Mouse (Mus musculus) lung, adult 2 months (tissue): Measurements from ENCODE around the gene Mepce. TPM values are rescaled to one million over a fixed set of nuclear protein-coding genes. Genes with fewer than 3 reads are reported as not detected.

Experiments
- DNase-seq: peaks from one replicate; pipeline ENCODE4 v3.0.0; 2022
- H3K4me1 ChIP-seq: fragments of 200-500 bp; 2 replicates; pipeline ENCODE4 v1.6.1; 2011; ENCODE audit warnings: low read length; ENCODE audit not compliant: control insufficient read depth, insufficient read depth
- H3K4me3 ChIP-seq: fragments of 200-500 bp; replicated peaks from 2 replicates; pipeline ENCODE3; 2011; ENCODE audit warnings: low read depth, mild to moderate bottlenecking, control low read depth, low read length; ENCODE audit errors: extremely low read depth
- CTCF ChIP-seq: fragments of 200-500 bp; IDR thresholded peaks from 2 replicates; pipeline ENCODE4 v1.5.1; 2011; ENCODE audit warnings: mild to moderate bottlenecking, low read length, control low read depth; ENCODE audit not compliant: insufficient read depth
- POLR2A ChIP-seq: fragments of 200-500 bp; IDR thresholded peaks from 2 replicates; pipeline ENCODE4 v1.6.1; 2011; ENCODE audit warnings: low read depth, mild to moderate bottlenecking, control low read depth, low read length, borderline replicate concordance; ENCODE audit errors: extremely low read depth
- WGBS: fragments of 180-500 bp; shearing (Covaris S2); methylation state at CpG from one replicate; pipeline ENCODE4 v1.1.7; 2018; 5-methylcytosine and 5-hydroxymethylcytosine counted together
- polyA plus RNA-seq: library from polyadenylated mRNA; depleted of rRNA; stranded (reverse); fragments of >200 nt; gene quantifications from 2 replicates; pipeline ENCODE4 v1.2.3, GENCODE M21; 2012

Mepce gene
- polyA plus RNA-seq, 1 experiment, result 44.2 TPM

DNA sequence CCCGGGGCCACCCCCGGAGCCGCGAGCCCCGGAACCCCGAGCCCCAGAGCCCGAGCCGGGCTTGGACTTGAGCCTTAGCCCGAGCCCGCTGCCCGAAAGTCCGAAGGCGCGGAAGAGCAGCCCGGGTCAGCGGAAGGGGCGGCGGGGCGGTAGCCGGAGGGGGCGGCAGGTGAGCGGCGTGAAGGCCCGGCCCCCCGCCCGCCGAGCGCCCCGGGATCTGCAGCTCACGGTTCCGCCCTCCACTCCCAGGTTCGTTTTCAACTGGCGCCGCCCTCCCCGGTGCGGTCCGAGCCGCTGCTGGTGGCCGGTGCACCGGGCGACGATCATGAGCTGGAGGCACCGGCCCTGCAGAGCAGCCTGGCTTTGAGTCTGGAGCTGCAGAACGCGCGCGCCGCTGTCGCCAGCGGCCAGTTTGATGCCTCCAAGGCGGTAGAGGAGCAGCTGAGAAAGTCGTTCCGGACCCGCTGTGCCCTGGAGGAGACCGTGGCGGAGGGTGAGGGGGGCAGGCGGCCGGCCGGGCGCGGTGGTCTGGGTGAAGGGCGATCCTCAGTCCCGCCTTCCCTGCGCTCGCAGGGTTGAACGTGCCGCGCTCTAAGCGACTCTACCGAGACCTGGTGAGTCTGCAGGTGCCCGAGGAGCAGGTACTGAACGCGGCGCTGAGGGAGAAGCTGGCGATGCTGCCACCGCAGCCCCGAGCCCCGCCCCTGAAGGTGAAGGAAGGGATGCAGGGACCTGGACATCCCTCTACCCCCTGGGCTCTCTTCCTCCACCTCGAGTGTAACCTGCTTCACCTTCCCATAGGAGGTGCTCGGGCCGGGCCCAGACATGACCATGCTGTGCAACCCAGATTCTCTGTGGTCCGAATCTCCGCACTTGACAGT, 8.2 kb downstream of the Mepce start:
- WGBS, result under 1% methylated on average over 79 of the region's 83 CpGs
- 0 out of 2 replicates have a peak, but pooled peaks have one; percentile 12 for TF ChIP-seq POLR2A
- no peak for TF ChIP-seq CTCF
- no peak for DNase-seq
- peaks cover 10% of the 10 kb centered on the region for H3K4me1 ChIP-seq
- H3K4me3 ChIP-seq, result peak overlapping the region; percentile 75

DNA sequence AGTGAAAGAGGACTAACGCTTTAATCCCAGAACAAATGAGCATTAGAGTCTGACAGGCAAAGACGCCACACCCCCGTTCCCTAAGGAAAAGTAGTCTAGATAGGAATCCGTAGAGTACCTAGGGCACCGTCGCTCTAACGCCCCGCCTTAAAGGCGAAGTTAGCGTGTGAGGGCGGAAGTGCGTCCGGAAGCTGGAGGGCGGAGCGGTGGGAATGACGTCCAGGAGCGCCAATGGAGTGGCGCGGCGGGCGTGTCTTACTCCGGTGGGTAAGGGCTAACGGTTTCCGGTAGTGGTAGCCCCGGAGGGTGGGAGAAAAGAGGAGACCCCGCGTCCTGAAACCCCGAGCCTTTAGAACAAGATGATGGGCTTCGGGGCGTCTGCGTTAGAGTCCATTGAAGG, 8.8 kb downstream of the Mepce start, which contains the start of gene Ppp1r35:
Gene Ppp1r35, plus strand, starts transcription at position 215 of the 400 bp plus-strand sequence.
- under 1% methylated on average over 31 of the region's 31 CpGs for WGBS
- Histone ChIP-seq H3K4me3 (peak within 1 kb of the TSS; percentile 75), H3K4me1 (peaks cover 3% of the 10 kb centered on the region; the same call in 1 of the 2 replicates)
- DNase-seq, result peak; percentile 96
- TF ChIP-seq CTCF (no peak), POLR2A (peak; percentile 66; the same call in 1 of the 2 replicates)

DNA sequence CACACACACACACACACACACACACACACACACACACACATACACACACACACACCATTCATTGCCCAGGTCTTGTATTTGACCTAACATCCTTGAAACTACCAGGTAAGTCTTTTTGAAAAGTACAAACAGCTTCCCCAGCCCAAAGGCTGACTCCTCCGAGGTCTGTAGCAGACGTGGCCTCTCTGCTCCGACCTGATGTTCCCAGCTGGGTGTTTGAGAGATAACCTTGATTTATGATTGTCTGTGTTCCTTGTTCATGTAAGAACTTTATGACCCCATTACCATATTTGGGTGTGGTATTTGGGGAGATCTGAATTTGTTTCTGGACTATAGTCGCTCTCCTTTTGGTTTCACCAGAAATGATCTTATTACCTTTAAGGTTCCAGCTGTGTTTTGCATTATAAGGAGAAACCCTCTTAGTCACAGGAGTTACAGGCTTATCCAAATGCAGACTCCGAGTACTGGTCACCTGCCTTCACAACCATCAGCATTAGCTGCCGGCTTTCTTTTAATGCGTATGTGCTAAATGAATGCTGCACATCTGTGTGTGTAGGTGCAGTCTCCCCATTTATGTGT, 10.1 kb downstream of the Mepce start:
- TF ChIP-seq POLR2A, result no peak
- TF ChIP-seq CTCF, result no peak
- H3K4me1 ChIP-seq, result no peaks in the 10 kb centered on the region
- 76% methylated on average over 7 of the region's 7 CpGs for WGBS
- H3K4me3 ChIP-seq, result no peak overlapping the region
- DNase-seq, result no peak

DNA sequence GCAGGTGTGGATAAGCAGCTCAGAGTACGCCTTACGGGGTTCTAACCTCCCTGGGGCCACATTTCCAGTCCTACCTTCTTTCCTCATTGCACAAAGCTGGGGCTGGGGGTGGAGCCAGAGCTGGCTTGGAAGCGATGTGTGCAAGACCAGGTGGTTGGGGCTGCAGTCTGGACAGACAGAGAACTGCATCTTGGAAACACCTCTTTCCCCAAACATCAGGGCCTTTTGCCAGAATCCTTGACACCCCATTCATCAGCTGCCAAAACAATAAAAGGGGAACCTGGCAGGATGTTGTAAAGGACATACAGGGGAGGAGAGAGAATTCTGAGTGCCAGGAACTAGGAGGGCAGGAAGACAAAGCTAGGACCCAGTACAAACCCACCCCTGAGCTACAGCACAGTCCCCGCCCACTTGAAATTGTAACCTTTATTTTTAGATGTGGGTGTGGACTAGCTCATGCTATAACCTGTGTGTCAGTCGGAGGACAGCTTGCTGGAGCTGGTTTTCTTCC, 11.0 kb downstream of the Mepce start:
- Histone ChIP-seq H3K4me1 (no peaks in the 10 kb centered on the region), H3K4me3 (no peak overlapping the region)
- no peak for DNase-seq
- 13% methylated on average over 5 of the region's 5 CpGs for WGBS
- no peak for TF ChIP-seq CTCF
- no peak for TF ChIP-seq POLR2A

DNA sequence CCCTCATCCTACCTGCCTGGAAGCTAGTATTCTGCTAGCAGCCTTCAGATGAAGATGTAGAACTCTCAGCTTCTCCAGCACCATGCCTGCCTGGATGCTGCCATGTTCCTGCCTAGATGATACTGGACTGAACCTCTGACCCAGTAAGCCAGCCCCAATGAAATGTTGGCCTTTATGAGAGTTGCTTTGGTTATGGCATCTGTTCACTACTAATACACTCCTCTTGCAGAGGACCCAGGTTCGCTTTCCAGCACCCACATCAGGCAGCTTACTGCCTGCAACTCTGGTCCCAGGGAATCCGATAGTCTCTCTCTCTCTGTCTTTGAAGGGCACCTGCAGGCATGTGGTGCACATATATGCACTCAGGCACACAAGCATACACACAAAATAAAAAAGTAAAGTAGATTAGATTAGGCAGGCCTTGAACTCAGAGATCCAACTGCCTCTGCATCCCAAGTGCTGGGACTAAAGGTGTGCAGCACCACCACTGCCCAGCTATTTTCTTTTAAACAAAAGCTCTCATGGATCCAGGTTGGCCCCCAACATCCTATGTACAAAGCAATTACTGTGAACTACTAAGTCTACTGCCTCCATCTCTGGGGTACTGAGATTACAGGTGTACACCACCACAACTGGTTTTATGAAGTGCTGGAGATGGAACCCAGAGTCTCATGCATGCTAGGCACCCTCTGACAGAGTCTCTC, 11.7 kb downstream of the Mepce start:
- H3K4me1 ChIP-seq, result no peaks in the 10 kb centered on the region
- no peak for DNase-seq
- TF ChIP-seq POLR2A (no peak), CTCF (no peak)
- WGBS, result 98% methylated on average over 2 of the region's 2 CpGs
- H3K4me3 ChIP-seq, result no peak overlapping the region

DNA sequence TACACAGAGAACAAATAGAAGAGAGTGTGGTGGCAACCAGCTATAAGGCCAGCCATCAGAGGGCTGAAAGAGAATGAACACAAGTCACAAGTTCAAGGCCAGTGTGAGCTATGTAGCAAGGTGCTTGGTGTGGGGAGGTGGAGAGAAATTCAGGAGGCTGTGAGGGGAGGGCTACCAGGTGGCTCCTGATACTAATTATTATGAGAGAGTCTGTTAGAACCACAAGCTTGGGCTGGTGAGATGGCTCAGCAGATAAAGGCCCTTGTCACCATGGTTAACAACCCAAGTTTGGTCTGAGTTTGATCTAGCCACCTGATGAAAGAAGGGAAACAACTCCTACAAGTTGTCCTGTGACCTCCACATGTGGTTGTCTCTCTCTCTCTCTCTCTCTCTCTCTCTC, 14.7 kb downstream of the Mepce start:
- no peak for DNase-seq
- H3K4me3 ChIP-seq, result no peak overlapping the region
- H3K4me1 ChIP-seq, result no peaks in the 10 kb centered on the region
- TF ChIP-seq CTCF, result no peak
- TF ChIP-seq POLR2A, result no peak

DNA sequence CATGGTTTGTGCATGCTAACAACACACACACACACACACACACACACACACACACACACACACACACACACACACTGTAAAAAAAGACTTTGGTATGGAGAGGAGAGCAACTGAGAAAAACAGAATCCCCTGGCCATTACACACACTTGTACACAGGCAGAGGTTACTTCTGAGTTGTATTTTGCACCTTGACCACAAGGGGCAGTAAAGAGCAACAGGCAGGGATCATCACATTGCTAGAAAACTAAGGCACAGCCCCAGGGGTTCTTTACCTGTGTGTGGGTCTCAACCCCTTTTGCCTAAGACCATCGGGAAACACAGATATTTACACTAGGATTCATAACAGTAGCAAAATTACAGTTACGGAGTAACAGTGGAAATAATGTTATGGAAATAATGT, 16.7 kb downstream of the Mepce start:
- TF ChIP-seq POLR2A, result no peak
- TF ChIP-seq CTCF, result peak; percentile 43; the same call in 1 of the 2 replicates
- H3K4me1 ChIP-seq, result no peaks in the 10 kb centered on the region
- no peak for DNase-seq
- no peak overlapping the region for H3K4me3 ChIP-seq
- WGBS, result 43% methylated on average over 2 of the region's 2 CpGs

DNA sequence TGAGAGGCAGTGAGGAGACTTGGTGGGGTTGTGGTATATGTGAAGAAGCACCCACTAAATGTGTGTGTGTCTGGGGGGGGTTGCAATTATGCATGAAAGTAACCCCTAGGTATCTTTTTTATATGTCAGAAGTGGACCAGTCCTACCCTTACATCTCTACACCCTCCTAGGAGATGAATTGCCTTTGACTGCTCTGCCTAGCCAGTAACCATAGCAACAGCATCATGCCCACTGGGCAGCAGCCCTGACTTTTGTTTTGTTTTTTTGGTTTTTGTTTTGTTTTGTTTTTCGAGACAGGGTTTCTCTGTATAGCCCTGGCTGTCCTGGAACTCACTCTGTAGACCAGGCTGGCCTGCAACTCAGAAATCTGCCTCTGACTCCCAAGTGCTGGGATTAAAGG, 19.0 kb downstream of the Mepce start:
- WGBS, result 75% methylated on average over 1 of the region's 1 CpGs
- no peak overlapping the region for H3K4me3 ChIP-seq
- TF ChIP-seq CTCF, result no peak
- no peak for TF ChIP-seq POLR2A
- no peaks in the 10 kb centered on the region for H3K4me1 ChIP-seq
- DNase-seq, result no peak

DNA sequence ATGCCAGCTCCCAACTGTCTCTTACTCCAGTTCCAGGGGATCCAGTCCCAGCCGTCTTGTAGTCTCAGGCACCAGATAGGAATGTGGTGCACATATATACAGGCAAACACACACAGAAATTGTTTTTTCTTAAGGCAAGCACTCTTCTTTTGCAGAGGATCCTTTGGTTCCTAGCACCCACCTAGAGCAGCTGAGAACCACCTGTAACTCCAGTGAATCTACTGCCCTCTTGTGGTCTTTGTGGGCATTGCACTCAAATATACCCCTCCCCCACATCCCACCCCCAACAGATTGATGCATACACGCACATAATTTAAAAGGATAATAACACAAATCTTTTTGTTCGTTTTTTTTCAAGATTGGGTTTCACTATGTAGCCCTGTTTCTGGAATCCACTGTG, 21.2 kb downstream of the Mepce start:
- Histone ChIP-seq H3K4me1 (no peaks in the 10 kb centered on the region), H3K4me3 (no peak overlapping the region)
- WGBS, result 60% methylated on average over 3 of the region's 3 CpGs
- TF ChIP-seq CTCF, result peak; percentile 23; the same call in 1 of the 2 replicates
- no peak for TF ChIP-seq POLR2A
- no peak for DNase-seq
